Mouse (Mus musculus) hindbrain, embryonic 14.5 days (tissue): ENCODE data around the gene C030005K15Rik. TPM values are rescaled to one million over a fixed set of nuclear protein-coding genes. Genes with fewer than 3 reads are reported as not detected.

Experiments used
- polyA plus RNA-seq: library from polyadenylated mRNA; unstranded; fragments of >200 nt; fragmentation: Nextera tagmentation; extraction: Ambion mirVana; gene quantifications from 2 replicates; pipeline ENCODE4 v1.2.1, GENCODE M21; 2014

The C030005K15Rik gene
- polyA plus RNA-seq, 1 experiment from 2014 or later, result not detected

Other genes with a start within 250 kb of the C030005K15Rik start
- 113 and 139 TPM in 2 replicates for gene Dcn, start 247.1 kb downstream of the C030005K15Rik start, polyA plus RNA-seq
- 29.3 and 41.5 TPM in 2 replicates for gene Lum, start 161.6 kb downstream of the C030005K15Rik start, polyA plus RNA-seq
- gene Kera, start 119.9 kb downstream of the C030005K15Rik start, polyA plus RNA-seq, result 0.12 TPM in 1 of 2 replicates, not detected in the other
- gene Epyc, start 82.7 kb downstream of the C030005K15Rik start, polyA plus RNA-seq, result 0.28 TPM in 1 of 2 replicates, not detected in the other
- gene Ccer1, start 33.7 kb downstream of the C030005K15Rik start, polyA plus RNA-seq, result not detected in 2 replicates